17 mouse cellular contexts compared by ENCODE assay signal in the genomic region with DNA sequence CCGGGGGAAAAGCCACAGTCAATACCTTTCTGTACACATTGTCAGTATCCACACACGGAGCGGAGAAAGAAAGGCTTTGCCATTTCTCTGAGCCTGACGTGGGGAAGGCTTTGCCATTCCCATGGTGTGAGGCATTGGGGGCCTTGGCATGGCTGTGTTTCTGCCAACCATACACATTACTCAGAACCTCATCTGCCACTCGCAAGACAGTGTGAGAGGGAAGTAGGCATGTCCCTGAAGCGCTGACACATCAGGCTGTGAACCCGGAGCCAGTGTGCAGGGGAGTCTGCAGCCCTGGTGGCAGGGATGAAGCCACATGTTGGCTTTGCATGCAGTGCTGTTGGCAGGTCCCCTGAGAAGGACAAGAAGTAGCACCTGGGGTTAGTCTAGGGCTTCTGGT.
A peak's percentile ranks its signal among the peaks of the same experiment; 100 is the strongest.
DNase-seq lines count a peak whose midpoint lies in the region.
"Had no signal": no experiment of that assay in that cellular context is flagged by ENCODE, and none has a peak within 500 bp of the region (broad histone marks: within the 10 kb centered on the region; RNA-seq: fewer than 3 reads in every experiment).

No protein-coding gene starts in this region.

- H3K9me3 ChIP-seq in limb, embryonic 10.5 days (replicated peaks), result no peaks in the 10 kb centered on the region
- H3K9me3 ChIP-seq: embryonic facial prominence, embryonic 10.5 days; embryonic facial prominence, embryonic 12.5 days; forebrain, embryonic 13.5 days; forebrain, embryonic 15.5 days had no signal

- 0 out of 2 replicates have a peak, but pooled peaks cover 4% of the 10 kb centered on the region for H3K27me3 ChIP-seq in limb, embryonic 10.5 days (ENCODE audit: low read depth, poor library complexity, severe bottlenecking)
- H3K27me3 ChIP-seq: forebrain, embryonic 13.5 days; forebrain, embryonic 15.5 days had no signal

- peaks cover 7% of the 10 kb centered on the region for H3K4me1 ChIP-seq in limb, embryonic 10.5 days
- H3K4me1 ChIP-seq: embryonic facial prominence, embryonic 10.5 days; embryonic facial prominence, embryonic 12.5 days had no signal

- no peaks in the 10 kb centered on the region for H3K36me3 ChIP-seq in limb, embryonic 10.5 days
- H3K36me3 ChIP-seq: embryonic facial prominence, embryonic 10.5 days; embryonic facial prominence, embryonic 12.5 days; forebrain, embryonic 15.5 days; G1E had no signal

- H3K4me3 ChIP-seq in limb, embryonic 10.5 days, result no peak overlapping the region
- H3K4me3 ChIP-seq: embryonic facial prominence, embryonic 10.5 days; embryonic facial prominence, embryonic 12.5 days; forebrain, embryonic 13.5 days; forebrain, embryonic 15.5 days had no signal

- peak; percentile 62 for DNase-seq in adrenal gland, adult 2 months
- DNase-seq in adrenal gland, postnatal 4 days (ENCODE audit: low spot score in 2 of 2), result no peak
- DNase-seq in adrenal gland, postnatal 14 days, result peak; percentile 51
- no peak for DNase-seq in adrenal gland, adult 18-20 months (ENCODE audit: low spot score in 2 of 2)
- DNase-seq in limb, embryonic 10.5 days (ENCODE audit: low spot score), result no peak
- DNase-seq: B cell, adult 2 months; cerebellum, adult 11-12 months; cerebellum, adult 2 months; cerebellum, adult 9-10 months; cerebellum, postnatal 10 days; cerebellum, postnatal 25 days; forebrain, postnatal 0 days had no signal

- no peak overlapping the region for H3K27ac ChIP-seq in limb, embryonic 10.5 days
- H3K27ac ChIP-seq: embryonic facial prominence, embryonic 10.5 days; embryonic facial prominence, embryonic 12.5 days; forebrain, embryonic 13.5 days; forebrain, embryonic 15.5 days had no signal

- 90% methylated on average over 7 of the region's 7 CpGs for WGBS in limb, embryonic 10.5 days

Comparison
In these comparisons a context has a peak if more than half of its experiments do, and no peak if none do; other contexts are left out.
1. DNase-seq: peak in adrenal gland, adult 2 months (single experiment) and adrenal gland, postnatal 14 days (single experiment); none in adrenal gland, postnatal 4 days (0 of 2), adrenal gland, adult 18-20 months (0 of 2) and limb, embryonic 10.5 days (single experiment).